Mouse (Mus musculus): ENCODE results near the gene Tjp3. TPM values are rescaled to one million over a fixed set of nuclear protein-coding genes. Genes with fewer than 3 reads are reported as not detected.

The Tjp3 gene
- polyA plus RNA-seq, 1 experiment = 0.17 TPM

DNA sequence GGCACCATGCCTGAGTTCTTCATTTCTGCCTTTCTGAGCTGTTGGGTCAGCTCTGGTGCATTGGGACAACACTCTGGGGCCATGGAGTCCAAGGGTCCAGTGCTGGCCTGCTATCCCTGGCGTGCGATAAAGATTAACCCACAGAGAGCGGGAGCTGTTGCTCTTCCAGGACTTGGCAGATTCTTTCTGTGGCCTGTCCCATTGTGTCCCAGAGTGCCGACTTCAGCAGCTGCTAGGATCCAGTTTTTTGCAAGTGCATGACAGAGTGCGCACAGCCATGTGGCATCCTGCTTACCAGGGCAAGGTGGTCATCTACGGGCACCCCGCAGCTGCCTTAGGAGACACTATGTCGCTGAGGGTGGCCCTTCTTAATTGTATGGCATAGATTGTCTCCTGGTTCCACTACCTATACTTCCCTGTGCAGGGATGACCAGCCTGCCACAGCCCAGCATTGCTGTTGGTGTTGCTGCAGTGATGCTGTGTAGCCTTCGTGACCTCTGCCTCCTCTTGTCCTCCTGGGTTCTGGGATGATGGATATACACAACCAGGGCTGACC is 9.0 kb upstream of the Tjp3 start:
- TF ChIP-seq CTCF (IDR thresholded peaks at IDR 0.05; ENCODE audit: extremely low read depth, insufficient read depth, low read length) (no peak), POLR2A (IDR thresholded peaks at IDR 0.05; ENCODE audit: extremely low read depth, insufficient read depth, low read length) (no peak)
- Histone ChIP-seq H3K4me1 (ENCODE audit: control insufficient read depth, insufficient read depth, low read length) (peaks cover 37% of the 10 kb centered on the region), H3K27ac (ENCODE audit: insufficient read depth, low read length) (peak overlapping the region; percentile 39; the same call in 1 of the 2 replicates), H3K4me3 (ENCODE audit: insufficient read depth, low read length) (no peak overlapping the region)

GRCm38 (mm10) chr10:81299585-81300351 is 8.4 kb upstream of the Tjp3 start:
- no peak overlapping the region for H3K4me3 ChIP-seq (ENCODE audit: insufficient read depth, low read length)
- TF ChIP-seq POLR2A (IDR thresholded peaks at IDR 0.05; ENCODE audit: extremely low read depth, insufficient read depth, low read length) = no peak
- no peak for TF ChIP-seq CTCF (IDR thresholded peaks at IDR 0.05; ENCODE audit: extremely low read depth, insufficient read depth, low read length)
- H3K4me1 ChIP-seq (ENCODE audit: control insufficient read depth, insufficient read depth, low read length) = peaks cover 39% of the 10 kb centered on the region
- H3K27ac ChIP-seq (ENCODE audit: insufficient read depth, low read length) = peak overlapping the region; percentile 53; the same call in 1 of the 2 replicates

DNA sequence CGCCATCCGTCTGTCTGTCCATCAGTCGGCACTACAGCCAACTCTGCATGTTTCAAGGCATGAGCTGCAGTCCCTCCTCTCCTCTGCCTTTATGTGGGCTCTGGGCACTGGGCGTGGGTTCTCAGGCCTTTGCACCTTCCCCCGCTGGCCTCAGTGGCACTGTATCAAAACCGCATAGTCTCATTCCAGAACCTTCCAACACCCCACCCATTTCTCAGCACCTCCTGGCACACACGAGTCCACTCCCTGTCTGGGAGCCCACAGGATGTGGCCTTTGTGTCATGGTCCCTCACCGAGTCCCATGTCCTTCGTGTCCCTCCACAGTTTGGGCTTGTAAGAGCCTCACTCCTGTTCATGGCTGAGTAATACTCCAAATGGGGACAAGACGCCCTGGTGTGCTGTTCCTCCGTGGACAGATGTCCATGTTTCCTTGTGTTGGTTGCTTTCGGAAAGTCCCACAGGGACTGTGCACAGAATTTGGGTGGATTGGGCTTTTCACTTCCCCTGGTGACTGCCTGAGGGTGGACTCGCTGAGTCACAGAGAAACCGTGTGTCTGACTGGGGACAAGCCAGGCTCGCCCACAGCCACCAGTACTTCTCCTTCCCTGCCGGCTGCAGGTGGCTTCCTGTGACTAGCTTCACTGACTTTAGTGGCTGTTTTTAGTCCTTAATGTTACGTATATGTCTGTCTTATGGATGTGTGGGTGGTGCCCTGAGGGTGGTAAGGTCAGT is 7.2 kb upstream of the Tjp3 start:
- TF ChIP-seq CTCF (IDR thresholded peaks at IDR 0.05; ENCODE audit: extremely low read depth, insufficient read depth, low read length) = no peak
- 0 out of 2 replicates have a peak, but pooled peaks have one; percentile 31 for TF ChIP-seq POLR2A (IDR thresholded peaks at IDR 0.05; ENCODE audit: extremely low read depth, insufficient read depth, low read length)
- Histone ChIP-seq H3K4me3 (ENCODE audit: insufficient read depth, low read length) (no peak overlapping the region), H3K4me1 (ENCODE audit: control insufficient read depth, insufficient read depth, low read length) (peaks cover 33% of the 10 kb centered on the region), H3K27ac (ENCODE audit: insufficient read depth, low read length) (peak overlapping the region; percentile 73)

GRCm38 (mm10) chr10:81297845-81298244 is 6.5 kb upstream of the Tjp3 start:
- Histone ChIP-seq H3K4me3 (ENCODE audit: insufficient read depth, low read length) (no peak overlapping the region), H3K4me1 (ENCODE audit: control insufficient read depth, insufficient read depth, low read length) (peaks cover 30% of the 10 kb centered on the region), H3K27ac (ENCODE audit: insufficient read depth, low read length) (peak overlapping the region; percentile 73)
- TF ChIP-seq CTCF (IDR thresholded peaks at IDR 0.05; ENCODE audit: extremely low read depth, insufficient read depth, low read length) (no peak), POLR2A (IDR thresholded peaks at IDR 0.05; ENCODE audit: extremely low read depth, insufficient read depth, low read length) (no peak)

DNA sequence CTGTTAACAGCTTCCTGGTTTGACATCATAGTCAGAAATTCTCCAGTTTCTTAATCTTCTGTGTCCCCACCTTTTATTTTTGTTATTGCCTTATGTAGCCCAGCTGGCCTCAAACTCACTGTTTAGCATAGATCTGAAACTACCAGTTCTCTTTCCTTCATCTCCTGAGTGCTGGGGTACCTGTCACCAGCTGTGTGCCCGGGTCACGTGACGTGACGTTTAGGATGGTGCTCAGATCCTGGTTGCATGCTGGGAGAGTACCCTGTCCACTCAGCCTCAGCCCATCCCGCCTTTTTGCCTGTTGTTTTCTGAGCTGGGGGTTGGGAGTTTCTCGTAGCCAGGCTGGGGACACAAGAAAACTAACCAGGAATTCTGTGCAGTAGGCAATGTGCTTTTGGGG is 5.9 kb upstream of the Tjp3 start:
- no peak overlapping the region for H3K4me3 ChIP-seq (ENCODE audit: insufficient read depth, low read length)
- H3K27ac ChIP-seq (ENCODE audit: insufficient read depth, low read length) = peak overlapping the region; percentile 73
- no peak for TF ChIP-seq CTCF (IDR thresholded peaks at IDR 0.05; ENCODE audit: extremely low read depth, insufficient read depth, low read length)
- no peak for TF ChIP-seq POLR2A (IDR thresholded peaks at IDR 0.05; ENCODE audit: extremely low read depth, insufficient read depth, low read length)
- peaks cover 27% of the 10 kb centered on the region for H3K4me1 ChIP-seq (ENCODE audit: control insufficient read depth, insufficient read depth, low read length)

DNA sequence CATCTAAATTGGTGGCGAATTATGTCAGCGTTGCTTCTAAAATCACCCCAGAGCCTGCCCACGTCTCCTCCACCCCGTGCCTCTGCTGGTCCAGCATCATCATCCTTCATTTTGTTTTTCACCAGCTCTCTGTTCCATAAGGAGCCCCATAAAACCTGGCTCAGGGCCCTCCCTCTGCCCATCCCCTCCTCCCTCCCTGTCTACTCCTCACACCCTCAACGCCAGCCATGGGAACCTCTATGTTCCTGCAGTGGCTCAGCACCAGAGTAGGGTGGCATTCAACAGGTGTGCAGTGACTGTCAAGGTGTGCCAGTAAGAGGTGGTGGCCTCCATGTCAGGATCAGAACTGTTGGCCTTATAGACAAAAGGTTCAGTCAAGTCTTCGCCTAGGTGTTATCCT is 3.8 kb upstream of the Tjp3 start:
- peaks cover 20% of the 10 kb centered on the region for H3K4me1 ChIP-seq (ENCODE audit: control insufficient read depth, insufficient read depth, low read length)
- H3K4me3 ChIP-seq (ENCODE audit: insufficient read depth, low read length) = peak overlapping the region; percentile 90
- TF ChIP-seq POLR2A (IDR thresholded peaks at IDR 0.05; ENCODE audit: extremely low read depth, insufficient read depth, low read length) (peak; percentile 36; the same call in 1 of the 2 replicates), CTCF (IDR thresholded peaks at IDR 0.05; ENCODE audit: extremely low read depth, insufficient read depth, low read length) (no peak)
- H3K27ac ChIP-seq (ENCODE audit: insufficient read depth, low read length) = peak overlapping the region; percentile 54

DNA sequence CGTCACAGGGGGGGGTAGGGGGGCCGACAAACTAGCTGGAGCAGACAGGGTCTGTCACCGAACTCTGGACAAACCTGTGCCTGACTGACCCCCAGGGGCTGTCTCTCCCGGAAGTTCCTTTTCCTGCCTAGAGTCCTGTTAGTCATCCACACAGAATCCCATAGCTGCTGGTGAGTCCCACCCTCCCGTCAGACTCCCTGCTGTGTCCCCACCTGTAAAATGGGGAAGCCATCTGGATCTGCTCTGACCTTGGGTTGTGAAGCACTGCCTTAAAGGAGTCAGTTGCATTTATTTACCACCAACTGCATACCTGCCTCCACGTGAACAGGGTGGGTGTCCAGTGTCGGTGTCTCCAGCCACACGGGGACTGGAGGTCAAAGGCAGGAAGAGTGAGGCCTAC is 3.1 kb upstream of the Tjp3 start:
- Histone ChIP-seq H3K27ac (ENCODE audit: insufficient read depth, low read length) (peak overlapping the region; percentile 54), H3K4me3 (ENCODE audit: insufficient read depth, low read length) (peak overlapping the region; percentile 90), H3K4me1 (ENCODE audit: control insufficient read depth, insufficient read depth, low read length) (peaks cover 17% of the 10 kb centered on the region)
- TF ChIP-seq CTCF (IDR thresholded peaks at IDR 0.05; ENCODE audit: extremely low read depth, insufficient read depth, low read length) = no peak
- TF ChIP-seq POLR2A (IDR thresholded peaks at IDR 0.05; ENCODE audit: extremely low read depth, insufficient read depth, low read length) = no peak

DNA sequence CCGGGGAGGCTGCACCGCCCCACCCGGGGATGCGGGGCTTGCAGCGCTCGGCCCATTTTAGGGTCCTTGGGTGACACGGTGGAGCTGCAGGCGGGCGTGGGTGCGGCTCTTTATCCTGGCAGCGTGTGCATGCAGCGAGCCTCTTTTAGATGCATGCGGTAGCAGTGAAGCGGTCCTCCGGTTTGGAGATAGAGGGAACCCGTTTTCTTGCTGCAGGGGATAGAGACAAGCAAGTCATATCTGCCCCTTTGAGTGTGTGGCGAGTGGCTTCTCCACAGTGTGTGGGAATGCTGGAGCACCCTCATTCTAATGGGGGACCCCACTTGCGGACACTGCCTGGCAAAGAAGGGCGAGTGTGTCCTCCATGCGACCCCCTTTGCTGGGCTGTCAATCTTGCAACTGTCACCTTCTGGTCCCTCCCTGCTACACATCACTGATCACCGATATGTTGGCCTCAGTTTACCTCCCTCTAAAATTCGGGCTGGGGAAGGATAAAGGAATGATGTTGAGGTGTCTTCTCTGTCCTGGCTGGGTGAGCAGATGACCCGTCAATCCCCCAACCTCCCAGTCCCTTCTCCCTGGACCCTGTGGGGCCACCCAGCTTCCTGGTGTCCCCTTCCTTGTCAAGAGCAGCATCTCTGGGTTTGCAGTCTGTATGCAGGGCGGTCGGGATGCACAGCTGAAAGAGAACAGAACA is 2.1 kb upstream of the Tjp3 start:
- TF ChIP-seq POLR2A (IDR thresholded peaks at IDR 0.05; ENCODE audit: extremely low read depth, insufficient read depth, low read length) = peak; percentile 39; the same call in 1 of the 2 replicates
- no peak for TF ChIP-seq CTCF (IDR thresholded peaks at IDR 0.05; ENCODE audit: extremely low read depth, insufficient read depth, low read length)
- Histone ChIP-seq H3K27ac (ENCODE audit: insufficient read depth, low read length) (peak overlapping the region; percentile 54), H3K4me3 (ENCODE audit: insufficient read depth, low read length) (peak overlapping the region; percentile 90)

More for the DNA sequence above, 2.1 kb upstream of the Tjp3 start:
- peaks cover 10% of the 10 kb centered on the region for H3K4me1 ChIP-seq (ENCODE audit: control insufficient read depth, insufficient read depth, low read length)
